Mouse (Mus musculus): ENCODE results near the gene Rapgef1.
"Not testable (repeated sequence)": the region's sequence is repeated elsewhere in the genome, so short reads cannot be mapped to it uniquely, and the experiment has no call there.

The Rapgef1 gene

GRCm38 (mm10) chr2:29703104-29704081 is 83.9 kb downstream of the Rapgef1 start:
- DNase-seq (ENCODE audit: low read depth, low spot score), result no peak

- no peak for DNase-seq (ENCODE audit: low read depth, low spot score)
Measured at GRCm38 (mm10) chr2:29705493-29705892, 86.0 kb downstream of the Rapgef1 start.

- peak; percentile 56 for DNase-seq (ENCODE audit: low read depth, low spot score)
Measured at GRCm38 (mm10) chr2:29706726-29707620, 87.5 kb downstream of the Rapgef1 start.

- DNase-seq (ENCODE audit: low read depth, low spot score), result peak; percentile 49
Measured at GRCm38 (mm10) chr2:29707731-29708130, 88.2 kb downstream of the Rapgef1 start.

- not testable (repeated sequence) for DNase-seq (ENCODE audit: low read depth, low spot score)
Measured at GRCm38 (mm10) chr2:29708209-29708608, 88.7 kb downstream of the Rapgef1 start.

GRCm38 (mm10) chr2:29711038-29711437 is 91.5 kb downstream of the Rapgef1 start:
- DNase-seq (ENCODE audit: low read depth, low spot score), result no peak

GRCm38 (mm10) chr2:29711877-29712276 is 92.4 kb downstream of the Rapgef1 start:
- DNase-seq (ENCODE audit: low read depth, low spot score), result no peak

- no peak for DNase-seq (ENCODE audit: low read depth, low spot score)
Measured at GRCm38 (mm10) chr2:29713501-29713900, 94.0 kb downstream of the Rapgef1 start.

- DNase-seq (ENCODE audit: low read depth, low spot score), result no peak
Measured at GRCm38 (mm10) chr2:29714127-29714526, 94.6 kb downstream of the Rapgef1 start.

- no peak for DNase-seq (ENCODE audit: low read depth, low spot score)
Measured at GRCm38 (mm10) chr2:29716143-29716542, 96.6 kb downstream of the Rapgef1 start.

GRCm38 (mm10) chr2:29716691-29717090 is 97.2 kb downstream of the Rapgef1 start:
- no peak for DNase-seq (ENCODE audit: low read depth, low spot score)

GRCm38 (mm10) chr2:29718581-29718980 is 99.1 kb downstream of the Rapgef1 start:
- DNase-seq (ENCODE audit: low read depth, low spot score), result no peak

- no peak for DNase-seq (ENCODE audit: low read depth, low spot score)
Measured at GRCm38 (mm10) chr2:29723132-29723531, 103.6 kb downstream of the Rapgef1 start.

- peak; percentile 66 for DNase-seq (ENCODE audit: low read depth, low spot score)
Measured at GRCm38 (mm10) chr2:29724664-29725365, 105.3 kb downstream of the Rapgef1 start.

GRCm38 (mm10) chr2:29729500-29729899 is 110.0 kb downstream of the Rapgef1 start:
- no peak for DNase-seq (ENCODE audit: low read depth, low spot score)

- peak; percentile 60 for DNase-seq (ENCODE audit: low read depth, low spot score)
Measured at GRCm38 (mm10) chr2:29731545-29731944, 112.0 kb downstream of the Rapgef1 start.

GRCm38 (mm10) chr2:29732559-29732958 is 113.0 kb downstream of the Rapgef1 start:
- no peak for DNase-seq (ENCODE audit: low read depth, low spot score)

- DNase-seq (ENCODE audit: low read depth, low spot score), result no peak
Measured at GRCm38 (mm10) chr2:29733348-29733747, 113.8 kb downstream of the Rapgef1 start.

GRCm38 (mm10) chr2:29735708-29736107 is 116.2 kb downstream of the Rapgef1 start:
- no peak for DNase-seq (ENCODE audit: low read depth, low spot score)

GRCm38 (mm10) chr2:29737209-29737925 is 117.8 kb downstream of the Rapgef1 start:
- no peak for DNase-seq (ENCODE audit: low read depth, low spot score)

- no peak for DNase-seq (ENCODE audit: low read depth, low spot score)
Measured at GRCm38 (mm10) chr2:29738799-29739198, 119.3 kb downstream of the Rapgef1 start.
